Mouse (Mus musculus) mature B cell (primary cell): ENCODE measurements around the gene Rab26.

ENCODE experiments used
- in situ Hi-C: fragments of 300-500 bp; cut with MboI; formaldehyde crosslinking; loops from 2 replicates; pipeline ENCODE4 v1.14.3; 2019

The Rab26 gene

DNA sequence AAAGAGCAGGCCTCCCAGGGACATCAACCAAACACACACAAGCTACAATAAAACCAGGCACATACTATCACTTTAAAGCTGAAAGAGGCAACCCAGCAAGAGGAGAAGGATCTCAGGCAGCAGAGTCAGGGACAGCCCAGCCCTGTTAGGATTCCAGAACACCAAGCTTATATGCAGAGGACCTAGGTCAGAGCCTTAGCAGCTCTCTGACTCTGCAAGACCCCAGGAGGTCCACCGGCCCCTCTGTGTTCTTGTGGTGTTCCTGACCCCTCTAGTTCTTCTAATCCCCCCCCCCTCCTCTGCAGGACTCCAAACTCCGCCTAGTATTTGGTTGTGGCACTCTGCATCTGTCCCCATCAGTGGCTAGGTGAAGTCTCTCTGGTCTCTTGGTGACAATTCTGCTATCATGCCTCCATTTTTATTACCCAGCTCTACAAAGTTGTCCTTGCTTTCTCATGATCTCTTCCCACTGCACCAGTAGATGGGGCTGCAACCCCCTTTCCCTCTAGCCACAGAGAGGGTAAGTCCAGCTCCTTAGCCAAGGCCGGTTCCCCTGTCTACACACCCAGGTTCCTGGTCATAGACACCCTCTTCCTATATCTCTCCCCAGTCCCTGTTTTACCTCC, 53.7 kb downstream of the Rab26 start:
- in situ Hi-C loops, result no loop called here

DNA sequence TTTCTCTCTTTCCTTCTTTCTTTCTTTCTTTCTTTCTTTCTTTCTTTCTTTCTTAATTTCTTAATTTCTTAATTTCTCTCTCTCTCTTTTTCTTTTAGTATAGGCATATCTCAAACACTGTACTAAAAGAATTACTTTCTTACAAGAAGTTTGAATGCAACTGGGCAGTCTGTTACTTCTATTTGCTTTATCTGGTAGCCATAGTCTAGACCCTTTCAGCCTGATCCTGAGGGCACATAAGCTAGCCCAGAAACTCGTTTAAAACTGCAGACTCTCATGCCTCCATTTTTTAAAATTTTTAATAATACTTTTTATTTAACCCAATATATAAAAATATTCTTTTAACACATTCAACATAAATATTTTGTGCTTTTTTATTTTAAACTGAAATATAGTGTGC, 54.6 kb downstream of the Rab26 start:
- in situ Hi-C loops, result no loop called here

DNA sequence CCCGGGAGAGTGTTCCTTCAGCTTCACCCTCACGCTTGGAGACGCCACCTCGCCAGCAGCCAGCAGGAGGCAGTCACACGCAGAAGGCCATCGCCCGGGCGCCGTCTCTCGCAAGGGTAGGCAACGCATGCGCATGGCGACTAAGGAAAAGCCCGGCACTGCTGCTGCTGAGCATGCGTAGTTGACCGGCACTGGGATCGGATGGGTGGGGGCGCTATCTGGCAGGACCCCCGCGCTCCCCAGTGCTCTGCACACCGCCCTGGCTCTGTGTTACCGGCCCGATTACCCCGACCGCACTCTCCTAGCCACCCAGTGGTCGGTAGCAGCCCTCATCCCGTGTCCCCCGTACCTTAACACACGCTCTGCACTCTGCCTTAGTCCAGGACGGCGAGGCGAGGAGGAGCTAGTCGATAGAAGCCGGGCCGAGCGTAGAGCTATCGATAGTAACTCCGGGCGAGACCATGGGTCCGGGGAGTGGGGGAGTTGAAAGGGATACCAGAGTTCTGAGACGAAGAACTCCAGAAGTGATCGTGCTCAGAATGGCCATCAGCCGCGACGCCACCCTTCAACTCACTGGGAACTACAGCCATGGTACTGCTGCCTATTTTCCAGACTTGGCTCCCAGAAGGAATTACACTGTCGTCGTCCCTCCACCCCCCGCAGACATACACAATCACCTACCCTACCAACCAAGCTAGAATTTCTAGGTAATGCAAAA, 55.2 kb downstream of the Rab26 start, which contains the start of gene Mlst8:
Gene Mlst8, minus strand, starts transcription at position 416 of the 718 bp plus-strand sequence.
- in situ Hi-C loops, result no loop called here

DNA sequence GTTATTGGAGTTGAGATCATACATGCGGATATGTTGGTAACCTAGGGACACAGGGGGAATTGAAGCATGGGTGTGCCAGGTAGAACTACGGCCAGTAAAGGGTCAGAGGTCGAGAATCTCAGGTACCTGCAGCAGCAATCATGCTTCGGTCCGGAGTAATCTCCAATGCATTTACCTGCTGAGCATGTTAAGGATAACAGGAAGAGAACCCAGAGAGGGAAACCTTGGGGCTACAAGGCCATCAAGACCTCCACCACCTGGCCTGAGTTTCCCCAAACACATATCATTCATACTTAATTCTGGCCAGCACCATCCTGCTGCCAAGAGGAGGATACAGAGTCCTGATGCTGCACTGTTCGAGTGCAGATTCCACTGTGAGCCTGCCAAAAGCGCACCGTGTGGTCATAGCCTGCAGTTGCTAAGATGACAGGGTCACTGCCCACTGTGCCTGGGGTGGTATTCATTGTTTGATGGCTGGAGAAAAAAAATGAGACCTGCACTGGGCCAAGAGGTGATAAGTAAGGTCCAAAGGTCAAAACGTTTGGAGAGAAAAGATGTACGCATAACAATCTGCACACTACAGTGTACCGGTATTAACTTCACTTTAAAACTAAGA, 55.9 kb downstream of the Rab26 start:
- in situ Hi-C loops, result no loop called here
